Mouse (Mus musculus) right cerebral cortex, adult 18-20 months (tissue): ENCODE results near the gene Aunip.

Source experiments
- DNase-seq: peaks from one replicate; pipeline ENCODE4 v3.0.0; 2022; ENCODE audit warnings: mixed read lengths

Gene Aunip

GRCm38 (mm10) chr4:134557626-134558249 lies 46.9 kb downstream of the Aunip start:
- DNase-seq: no peak

- no peak for DNase-seq
Observed at GRCm38 (mm10) chr4:134558570-134559113, 47.8 kb downstream of the Aunip start.

- DNase-seq: no peak
Observed at GRCm38 (mm10) chr4:134559154-134559553, 48.4 kb downstream of the Aunip start.

GRCm38 (mm10) chr4:134560699-134561098 lies 49.9 kb downstream of the Aunip start:
- no peak for DNase-seq

- no peak for DNase-seq
Observed at GRCm38 (mm10) chr4:134562014-134562413, 51.2 kb downstream of the Aunip start.

GRCm38 (mm10) chr4:134563624-134564023 lies 52.8 kb downstream of the Aunip start:
- no peak for DNase-seq

GRCm38 (mm10) chr4:134564093-134564492 lies 53.3 kb downstream of the Aunip start:
- no peak for DNase-seq

- no peak for DNase-seq
Observed at GRCm38 (mm10) chr4:134567377-134568226, 56.8 kb downstream of the Aunip start.

- no peak for DNase-seq
Observed at GRCm38 (mm10) chr4:134569205-134569604, 58.4 kb downstream of the Aunip start.

- DNase-seq: no peak
Observed at GRCm38 (mm10) chr4:134569831-134570230, 59.0 kb downstream of the Aunip start.

- DNase-seq: no peak
Observed at GRCm38 (mm10) chr4:134570704-134571451, 60.1 kb downstream of the Aunip start.

GRCm38 (mm10) chr4:134572449-134573300 lies 61.9 kb downstream of the Aunip start:
- no peak for DNase-seq
